Mouse (Mus musculus) heart, postnatal 0 days (tissue): ENCODE results near the gene Nmd3. TPM values are rescaled to one million over a fixed set of nuclear protein-coding genes. Genes with fewer than 3 reads are reported as not detected.
A peak's percentile ranks its signal among the peaks of the same experiment; 100 is the strongest.

Experiments used
- ATAC-seq: fragments of 200-750 bp; cut with Nextera tagmentation; 2 replicates; pipeline ENCODE4 v1.8.0; 2017; ENCODE audit warnings: low read depth, moderate number of reproducible peaks, moderate library complexity; ENCODE audit not compliant: insufficient read depth
- DNase-seq: peaks from one replicate; pipeline ENCODE4 v3.0.0-alpha.2; 2016; ENCODE audit warnings: low spot score
- H3K27ac ChIP-seq: fragments of 300-500 bp; sonication (generic); 2 replicates; pipeline ENCODE4 v1.5.1; 2014; ENCODE audit warnings: low read depth, mild to moderate bottlenecking
- H3K27me3 ChIP-seq: fragments of 300-500 bp; sonication (generic); 2 replicates; pipeline ENCODE4 v1.6.1; 2014; ENCODE audit warnings: low read length, mixed read lengths; ENCODE audit not compliant: control insufficient read depth, insufficient read depth
- H3K36me3 ChIP-seq: fragments of 300-500 bp; sonication (generic); replicated peaks from 2 replicates; pipeline ENCODE4 v1.6.1; 2014; ENCODE audit warnings: low read length, mixed read lengths; ENCODE audit not compliant: control insufficient read depth, insufficient read depth
- H3K4me1 ChIP-seq: fragments of 300-500 bp; sonication (generic); 2 replicates; pipeline ENCODE4 v1.6.1; 2014; ENCODE audit warnings: antibody characterized with exemption; ENCODE audit not compliant: control insufficient read depth, insufficient read depth
- H3K4me2 ChIP-seq: fragments of 300-500 bp; sonication (generic); 2 replicates; pipeline ENCODE4 v1.6.1; 2014; ENCODE audit warnings: low read depth, mild to moderate bottlenecking, low read length, moderate library complexity
- H3K4me3 ChIP-seq: fragments of 300-500 bp; sonication (generic); 2 replicates; pipeline ENCODE4 v1.5.1; 2014; ENCODE audit warnings: low read depth, low read length
- H3K9ac ChIP-seq: fragments of 300-500 bp; sonication (generic); replicated peaks from 2 replicates; pipeline ENCODE4 v1.6.1; 2014; ENCODE audit warnings: low read depth, low read length, mixed read lengths
- H3K9me3 ChIP-seq: fragments of 300-500 bp; sonication (generic); replicated peaks from 2 replicates; pipeline ENCODE4 v1.6.1; 2016; ENCODE audit warnings: low read length; ENCODE audit not compliant: control insufficient read depth
- CTCF ChIP-seq: IDR thresholded peaks from 2 replicates; pipeline ENCODE4 v1.5.1; 2016; ENCODE audit warnings: antibody characterized with exemption, control low read depth, low read depth
- EP300 ChIP-seq: IDR thresholded peaks from 2 replicates; pipeline ENCODE4 v1.6.1; 2016; ENCODE audit warnings: antibody characterized with exemption, low read depth
- WGBS: fragments of 180-500 bp; shearing (Covaris S2); extraction: QIAGEN DNeasy Blood & Tissue Kit; methylation state at CpG from one replicate; pipeline ENCODE4 v1.1.7; 2014; 5-methylcytosine and 5-hydroxymethylcytosine counted together
- polyA plus RNA-seq: library from polyadenylated mRNA; unstranded; fragments of >200 nt; fragmentation: Nextera tagmentation; extraction: Ambion mirVana; gene quantifications from 2 replicates; pipeline ENCODE4 v1.2.1, GENCODE M21; 2015
- total RNA-seq: library from RNA; depleted of rRNA; stranded (reverse); fragments of >200 nt; gene quantifications from 2 replicates; pipeline ENCODE4 v1.2.3, GENCODE M21; 2014; ENCODE audit warnings: low replicate concordance

Nmd3 gene
- total and polyA plus RNA-seq, 2 experiments from 2014 or later: 73.4 to 89.2 TPM

GRCm38 (mm10) chr3:69722187-69722867 is 542 bp downstream of the Nmd3 start:
- WGBS: under 1% methylated on average over 53 of the region's 58 CpGs
- H3K9me3 ChIP-seq: no peaks in the 10 kb centered on the region
- H3K27ac ChIP-seq: peak overlapping the region; percentile 88
- ATAC-seq (peak; percentile 77), DNase-seq (peak; percentile 68)
- H3K9ac ChIP-seq: peak overlapping the region; percentile 96
- H3K27me3 ChIP-seq: no peaks in the 10 kb centered on the region
- peak overlapping the region; percentile 85 for H3K4me2 ChIP-seq
- TF ChIP-seq EP300 (no peak), CTCF (no peak)
- peaks cover 14% of the 10 kb centered on the region for H3K4me1 ChIP-seq
- peaks cover 4% of the 10 kb centered on the region; the same call in 1 of the 2 replicates for H3K36me3 ChIP-seq
- H3K4me3 ChIP-seq: peak overlapping the region; percentile 91

- peak overlapping the region; percentile 91 for H3K4me3 ChIP-seq
- H3K9me3 ChIP-seq: no peaks in the 10 kb centered on the region
- WGBS: 48% methylated on average over 7 of the region's 7 CpGs
- peaks cover 4% of the 10 kb centered on the region; the same call in 1 of the 2 replicates for H3K36me3 ChIP-seq
- H3K4me2 ChIP-seq: peak overlapping the region; percentile 85
- ATAC-seq: no peak
- no peak for DNase-seq
- no peak overlapping the region for H3K27ac ChIP-seq
- H3K27me3 ChIP-seq: no peaks in the 10 kb centered on the region
- peak overlapping the region; percentile 96 for H3K9ac ChIP-seq
- peaks cover 14% of the 10 kb centered on the region for H3K4me1 ChIP-seq
- no peak for TF ChIP-seq CTCF
- no peak for TF ChIP-seq EP300
Measured at GRCm38 (mm10) chr3:69723161-69723560, 1.4 kb downstream of the Nmd3 start.

GRCm38 (mm10) chr3:69730930-69731329 is 9.1 kb downstream of the Nmd3 start:
- Histone ChIP-seq H3K4me3 (no peak overlapping the region), H3K4me1 (no peaks in the 10 kb centered on the region), H3K27me3 (no peaks in the 10 kb centered on the region), H3K27ac (no peak overlapping the region), H3K36me3 (peaks cover 37% of the 10 kb centered on the region), H3K9me3 (no peaks in the 10 kb centered on the region), H3K4me2 (no peak overlapping the region), H3K9ac (no peak overlapping the region)
- no peak for TF ChIP-seq EP300
- no peak for TF ChIP-seq CTCF
- DNase-seq: peak; percentile 22
- ATAC-seq: peak; percentile 70

GRCm38 (mm10) chr3:69733939-69734338 is 12.2 kb downstream of the Nmd3 start:
- TF ChIP-seq EP300: no peak
- no peak for TF ChIP-seq CTCF
- no peak overlapping the region for H3K4me3 ChIP-seq
- 80% methylated on average over 2 of the region's 2 CpGs for WGBS
- no peaks in the 10 kb centered on the region for H3K27me3 ChIP-seq
- H3K9ac ChIP-seq: no peak overlapping the region
- no peaks in the 10 kb centered on the region for H3K4me1 ChIP-seq
- H3K27ac ChIP-seq: no peak overlapping the region
- DNase-seq (no peak), ATAC-seq (no peak)
- peaks cover 50% of the 10 kb centered on the region for H3K36me3 ChIP-seq
- no peaks in the 10 kb centered on the region for H3K9me3 ChIP-seq
- no peak overlapping the region for H3K4me2 ChIP-seq

GRCm38 (mm10) chr3:69755192-69755591 is 33.4 kb downstream of the Nmd3 start:
- no peak overlapping the region for H3K4me2 ChIP-seq
- no peak overlapping the region for H3K27ac ChIP-seq
- H3K27me3 ChIP-seq: no peaks in the 10 kb centered on the region
- no peak for TF ChIP-seq CTCF
- no peak for TF ChIP-seq EP300
- H3K9ac ChIP-seq: no peak overlapping the region
- H3K36me3 ChIP-seq: peaks cover 63% of the 10 kb centered on the region
- no peaks in the 10 kb centered on the region for H3K9me3 ChIP-seq
- H3K4me3 ChIP-seq: no peak overlapping the region
- no peaks in the 10 kb centered on the region for H3K4me1 ChIP-seq
- 58% methylated on average over 3 of the region's 3 CpGs for WGBS
- no peak for DNase-seq
- ATAC-seq: no peak

GRCm38 (mm10) chr3:69755968-69756367 is 34.2 kb downstream of the Nmd3 start:
- Histone ChIP-seq H3K36me3 (peaks cover 55% of the 10 kb centered on the region), H3K27me3 (no peaks in the 10 kb centered on the region), H3K9ac (no peak overlapping the region), H3K9me3 (no peaks in the 10 kb centered on the region), H3K4me3 (no peak overlapping the region), H3K4me2 (no peak overlapping the region), H3K27ac (no peak overlapping the region), H3K4me1 (no peaks in the 10 kb centered on the region)
- no peak for ATAC-seq
- no peak for DNase-seq
- 88% methylated on average over 3 of the region's 3 CpGs for WGBS
- no peak for TF ChIP-seq EP300
- no peak for TF ChIP-seq CTCF
